Mouse (Mus musculus) spleen, adult 2 months (tissue): ENCODE results near the gene Mesp1. TPM values are rescaled to one million over a fixed set of nuclear protein-coding genes. Genes with fewer than 3 reads are reported as not detected.

Experiments
- DNase-seq, 2 experiments: peaks; one replicate each; pipeline versions ENCODE4 v3.0.0 to v3.0.0-alpha.2; 2012 to 2021; ENCODE audit warnings: low spot score in 2 of 2, low read depth in 1 of 2
- H3K27ac ChIP-seq: fragments of 200-500 bp; 2 replicates; pipeline ENCODE4 v1.5.1; 2012; ENCODE audit warnings: low read length, inconsistent platforms; ENCODE audit not compliant: insufficient read depth
- H3K27me3 ChIP-seq: fragments of 200-500 bp; 2 replicates; pipeline ENCODE4 v1.6.1; 2012; ENCODE audit warnings: mild to moderate bottlenecking, moderate library complexity, low read length, inconsistent platforms; ENCODE audit not compliant: control insufficient read depth, insufficient read depth
- H3K36me3 ChIP-seq: fragments of 200-500 bp; 2 replicates; pipeline ENCODE4 v1.6.1; 2012; ENCODE audit warnings: mild to moderate bottlenecking, low read length, inconsistent platforms; ENCODE audit not compliant: control insufficient read depth, insufficient read depth
- H3K4me1 ChIP-seq: fragments of 200-500 bp; 2 replicates; pipeline ENCODE4 v1.6.1; 2011; ENCODE audit warnings: inconsistent platforms; ENCODE audit not compliant: control insufficient read depth, insufficient read depth, insufficient read length
- H3K4me3 ChIP-seq: fragments of 200-500 bp; 2 replicates; pipeline ENCODE4 v1.5.1; 2011; ENCODE audit warnings: mild to moderate bottlenecking, inconsistent platforms; ENCODE audit not compliant: insufficient read depth, insufficient read length; ENCODE audit errors: extremely low read depth
- CTCF ChIP-seq: fragments of 200-500 bp; IDR thresholded peaks from 2 replicates; pipeline ENCODE4 v1.5.1; 2011; ENCODE audit warnings: mild to moderate bottlenecking, inconsistent platforms; ENCODE audit not compliant: insufficient read depth, insufficient read length, insufficient replicate concordance; ENCODE audit errors: extremely low read depth
- POLR2A ChIP-seq: fragments of 200-500 bp; IDR thresholded peaks from 2 replicates; pipeline ENCODE4 v1.6.1; 2011; ENCODE audit warnings: low read depth, low read length, inconsistent platforms
- WGBS: fragments of 180-500 bp; shearing (Covaris S2); methylation state at CpG from one replicate; pipeline ENCODE4 v1.1.7; 2018; 5-methylcytosine and 5-hydroxymethylcytosine counted together
- polyA plus RNA-seq: library from polyadenylated mRNA; depleted of rRNA; stranded (reverse); fragments of >200 nt; gene quantifications from 2 replicates; pipeline ENCODE4 v1.2.3, GENCODE M21; 2012

The Mesp1 gene
- polyA plus RNA-seq, 1 experiment: not detected

DNA sequence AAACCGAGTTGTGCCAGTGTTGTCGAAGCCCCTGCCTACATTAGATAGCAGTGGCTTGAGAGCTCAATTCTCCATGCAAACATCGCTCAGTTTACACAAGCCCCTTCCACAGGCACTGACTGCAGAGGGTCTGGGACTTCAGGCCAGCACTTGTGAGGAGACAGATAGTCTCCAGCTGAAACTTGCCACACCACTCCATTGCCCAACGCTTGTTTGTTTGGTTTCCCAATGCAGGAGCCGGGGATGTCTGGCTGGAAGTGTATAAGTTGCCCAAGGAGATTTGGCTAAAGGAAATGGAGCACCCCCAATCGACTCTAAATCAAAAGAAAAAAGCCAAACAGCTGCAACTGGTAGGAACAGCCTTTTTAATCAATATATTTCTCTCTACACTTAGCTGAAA is 35.4 kb downstream of the Mesp1 start:
- Histone ChIP-seq H3K27me3 (no peaks in the 10 kb centered on the region), H3K27ac (no peak overlapping the region), H3K4me3 (no peak overlapping the region), H3K36me3 (no peaks in the 10 kb centered on the region), H3K4me1 (no peaks in the 10 kb centered on the region)
- 76% methylated on average over 6 of the region's 6 CpGs for WGBS
- no peak for TF ChIP-seq CTCF
- no peak for TF ChIP-seq POLR2A
- no peak for DNase-seq

DNA sequence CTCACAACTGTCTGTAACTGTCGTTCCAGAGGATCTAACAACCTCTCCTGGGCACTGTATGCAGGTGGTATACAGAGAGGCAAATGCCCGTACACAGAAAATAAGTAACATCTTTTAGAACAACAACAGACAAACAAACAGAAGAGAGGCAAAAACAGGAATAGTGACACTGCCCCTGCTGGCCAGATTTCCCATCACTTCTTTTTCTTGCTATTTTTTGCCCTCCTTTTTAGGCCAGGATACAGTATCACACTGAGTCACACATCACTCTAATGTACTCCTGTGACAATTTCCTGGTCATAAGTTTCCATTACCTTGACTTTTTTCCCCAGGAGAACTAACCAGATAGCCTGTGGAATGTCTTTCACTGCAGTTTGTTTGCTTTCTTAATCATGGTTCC is 37.3 kb downstream of the Mesp1 start:
- WGBS: 56% methylated on average over 2 of the region's 2 CpGs
- no peak for TF ChIP-seq CTCF
- TF ChIP-seq POLR2A: no peak
- H3K27ac ChIP-seq: no peak overlapping the region
- DNase-seq: no peak
- H3K4me1 ChIP-seq: no peaks in the 10 kb centered on the region
- no peaks in the 10 kb centered on the region for H3K27me3 ChIP-seq
- H3K36me3 ChIP-seq: no peaks in the 10 kb centered on the region
- H3K4me3 ChIP-seq: no peak overlapping the region

DNA sequence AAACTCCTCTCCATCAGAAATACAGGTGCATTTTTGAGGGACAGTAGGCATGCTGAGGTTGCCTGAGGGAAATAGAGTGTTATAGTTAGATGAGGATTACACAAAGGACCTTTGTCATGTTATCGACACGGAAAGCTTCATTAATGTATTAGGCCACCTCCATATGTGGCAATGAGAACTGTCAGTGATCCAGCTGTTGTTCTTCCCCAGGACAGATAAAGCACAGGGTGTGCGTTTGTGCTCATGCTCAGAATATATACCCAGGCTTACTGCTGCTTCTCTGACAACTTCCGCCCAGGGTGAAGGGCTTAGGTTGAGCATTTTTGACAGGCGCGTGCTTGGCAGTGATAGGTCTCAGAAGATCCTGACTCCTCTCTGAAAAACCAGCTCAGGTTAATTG is 44.1 kb downstream of the Mesp1 start:
- no peak for DNase-seq
- no peak overlapping the region for H3K4me3 ChIP-seq
- no peaks in the 10 kb centered on the region for H3K36me3 ChIP-seq
- H3K27ac ChIP-seq: no peak overlapping the region
- no peaks in the 10 kb centered on the region for H3K27me3 ChIP-seq
- TF ChIP-seq CTCF (no peak), POLR2A (no peak)
- WGBS: 96% methylated on average over 6 of the region's 6 CpGs
- H3K4me1 ChIP-seq: no peaks in the 10 kb centered on the region

DNA sequence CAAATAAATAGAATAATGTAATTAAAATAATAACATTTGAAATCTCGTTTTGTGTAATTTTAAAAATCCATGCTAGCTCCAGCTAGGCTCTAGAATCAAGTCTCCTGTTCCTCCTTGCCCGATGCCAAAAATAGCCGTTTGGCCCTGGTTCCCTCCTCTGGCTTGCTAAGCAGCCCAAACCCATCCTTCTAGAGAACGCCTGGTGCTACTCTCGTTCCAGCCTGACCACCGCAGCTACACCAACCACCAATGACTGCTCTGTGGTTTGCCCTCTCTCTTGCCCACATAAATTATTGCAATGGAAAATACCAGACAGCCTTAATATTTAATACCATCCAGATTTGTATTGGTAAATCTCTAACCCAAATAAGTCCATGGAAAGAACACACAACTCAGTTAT is 45.9 kb downstream of the Mesp1 start:
- 55% methylated on average over 6 of the region's 6 CpGs for WGBS

DNA sequence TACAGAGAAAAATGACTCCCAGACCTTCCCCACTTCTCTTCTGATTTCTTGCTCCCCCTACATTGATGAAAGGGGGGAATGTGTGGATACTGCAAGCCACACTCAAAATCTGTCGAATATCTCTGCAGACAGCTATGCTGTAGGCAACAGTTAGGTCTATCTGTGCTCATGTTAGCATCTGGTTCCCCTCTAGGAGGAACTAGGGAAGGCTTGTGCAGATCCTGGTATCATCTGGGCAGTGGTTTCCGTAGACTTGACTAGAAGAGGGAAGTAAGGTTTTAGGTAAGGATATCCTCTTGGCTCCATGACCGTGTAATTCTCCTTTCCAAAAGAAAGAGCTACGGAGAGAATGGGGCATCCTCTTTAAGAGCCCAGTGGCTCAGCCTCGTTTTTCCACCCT is 49.0 kb downstream of the Mesp1 start:
- H3K36me3 ChIP-seq: no peaks in the 10 kb centered on the region
- DNase-seq: no peak
- H3K4me1 ChIP-seq: peaks cover 5% of the 10 kb centered on the region; the same call in 1 of the 2 replicates
- H3K27me3 ChIP-seq: no peaks in the 10 kb centered on the region
- no peak overlapping the region for H3K4me3 ChIP-seq
- TF ChIP-seq CTCF: no peak
- TF ChIP-seq POLR2A: no peak
- 23% methylated on average over 5 of the region's 5 CpGs for WGBS
- no peak overlapping the region for H3K27ac ChIP-seq

More for the DNA sequence above, 45.9 kb downstream of the Mesp1 start:
- H3K4me1 ChIP-seq: peaks cover 5% of the 10 kb centered on the region; the same call in 1 of the 2 replicates
- H3K4me3 ChIP-seq: no peak overlapping the region
- no peak for DNase-seq
- TF ChIP-seq POLR2A (no peak), CTCF (no peak)
- H3K27me3 ChIP-seq: no peaks in the 10 kb centered on the region
- no peak overlapping the region for H3K27ac ChIP-seq
- no peaks in the 10 kb centered on the region for H3K36me3 ChIP-seq

DNA sequence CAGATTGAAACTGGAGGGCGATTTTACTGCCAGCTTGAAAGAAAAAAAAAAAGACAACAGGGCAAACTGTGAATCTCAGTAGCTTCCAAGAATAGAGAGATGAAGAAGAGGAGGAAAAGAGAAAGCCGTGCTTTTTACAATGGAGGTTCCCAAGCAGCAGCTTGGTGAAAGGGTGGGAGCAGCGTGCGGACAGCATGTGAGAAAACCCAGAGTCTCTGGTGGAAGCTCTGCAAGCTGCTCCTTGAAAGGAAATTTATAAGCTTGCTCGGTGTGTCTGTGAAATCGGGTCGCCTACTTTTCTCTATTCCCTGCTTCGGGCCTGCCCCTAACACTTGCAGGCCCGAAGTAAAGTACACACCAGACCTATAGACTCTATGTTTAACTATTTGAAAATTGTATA is 49.5 kb downstream of the Mesp1 start:
- TF ChIP-seq CTCF: no peak
- TF ChIP-seq POLR2A: no peak
- Histone ChIP-seq H3K36me3 (no peaks in the 10 kb centered on the region), H3K27me3 (no peaks in the 10 kb centered on the region), H3K4me3 (no peak overlapping the region), H3K27ac (no peak overlapping the region), H3K4me1 (peaks cover 5% of the 10 kb centered on the region; the same call in 1 of the 2 replicates)
- DNase-seq: no peak
- 91% methylated on average over 9 of the region's 9 CpGs for WGBS

DNA sequence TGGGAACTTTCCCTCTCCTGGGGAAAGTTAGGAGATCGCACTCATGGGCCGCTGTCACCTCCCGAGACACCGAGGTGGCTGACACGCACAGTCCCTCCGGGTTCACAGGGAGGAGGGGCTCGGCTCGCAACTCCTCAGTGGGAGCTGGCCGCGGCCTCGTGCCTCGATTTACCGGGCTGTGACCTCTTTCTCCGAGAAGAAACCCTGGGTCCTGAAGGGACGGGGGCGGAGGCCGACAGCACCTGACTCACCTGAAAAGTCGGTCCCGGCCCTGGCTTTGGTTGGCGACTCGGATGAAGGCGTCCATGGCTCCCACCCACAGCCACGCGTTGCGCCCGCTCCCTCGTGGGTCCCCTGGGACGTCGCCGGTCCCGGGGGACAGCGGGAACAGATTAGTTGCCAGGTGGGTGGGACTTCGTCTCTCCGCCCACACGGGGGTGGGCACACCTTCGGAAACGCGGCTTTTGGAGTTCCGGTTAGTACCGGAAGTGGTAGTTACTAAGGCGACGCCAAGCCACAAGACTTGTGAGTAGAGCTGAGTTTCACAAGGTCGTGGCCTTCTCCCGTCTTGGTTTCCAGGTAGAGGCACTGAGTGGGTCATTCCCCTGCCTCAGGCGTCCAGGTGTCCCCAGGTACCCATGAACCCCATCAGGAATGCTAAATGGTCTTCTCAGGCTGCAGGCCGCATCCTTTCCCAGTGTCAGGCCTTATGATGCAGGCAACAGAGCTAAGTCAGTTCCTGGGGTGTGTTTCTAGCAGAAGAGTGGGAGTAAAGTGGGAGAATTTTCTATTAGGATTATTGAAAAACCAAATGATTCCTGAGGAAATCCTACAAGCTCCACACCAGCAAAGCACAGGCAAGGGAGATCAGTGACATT is 50.7 kb downstream of the Mesp1 start, which contains the start of the genes Pex11a and Wdr93:
Gene Pex11a, minus strand, starts transcription at position 473 of the 878 bp plus-strand sequence.
Gene Wdr93, plus strand, starts transcription at position 505 of the 878 bp plus-strand sequence.
- Histone ChIP-seq H3K27ac (no peak within 1 kb of the TSS), H3K27me3 (no peaks in the 10 kb centered on the region), H3K4me1 (peaks cover 5% of the 10 kb centered on the region; the same call in 1 of the 2 replicates), H3K36me3 (no peaks in the 10 kb centered on the region), H3K4me3 (peak within 1 kb of the TSS; percentile 70)
- TF ChIP-seq POLR2A (no peak), CTCF (no peak)
- peak; percentile 66 to 68 for DNase-seq
- 4% methylated on average over 46 of the region's 46 CpGs for WGBS
